Mouse (Mus musculus): ENCODE measurements at regions not wholly inside any gene's neighbourhood (a gene's known extent, or its start where the extent isn't known, plus 50 kb on each side); places are given as distances from the start of the nearest gene placed in this dataset.

GRCm38 (mm10) chr16:12693346-12693745, 416.1 kb upstream of the Ercc4 start:
- TF ChIP-seq CTCF (IDR thresholded peaks at IDR 0.05; ENCODE audit: control insufficient read depth, insufficient read depth, low read length) = no peak
- no peak for TF ChIP-seq POLR2A (IDR thresholded peaks at IDR 0.05; ENCODE audit: borderline replicate concordance, control insufficient read depth, low read depth, low read length)

Data from bone marrow, adult 2 months (tissue).